Mouse (Mus musculus) layer of hippocampus, postnatal 25 days (tissue): ENCODE data around the gene Taf5l. TPM values are rescaled to one million over a fixed set of nuclear protein-coding genes. Genes with fewer than 3 reads are reported as not detected.
"Not testable (repeated sequence)": the region's sequence is repeated elsewhere in the genome, so short reads cannot be mapped to it uniquely, and the experiment has no call there.

Experiments
- DNase-seq, 2 experiments: peaks; one replicate each; pipeline ENCODE4 v3.0.0; 2022; ENCODE audit warnings: mixed read lengths in 2 of 2, low spot score in 1 of 2; ENCODE audit errors: extremely low spot score in 1 of 2
- total RNA-seq, 2 experiments: library from RNA; stranded (reverse); gene quantifications; 2 replicates each; pipeline ENCODE4 v1.2.3; 2021

The Taf5l gene
- 10 to 100 TPM; 20.0 to 20.5 TPM for total RNA-seq

- DNase-seq: peak; percentile 85 to 93
Observed at GRCm38 (mm10) chr8:124021237-124022227, at the start of gene Taf5l, which contains the start of gene Urb2. Taf5l (minus strand) TSS chr8:124021397. Urb2 (plus strand) TSS chr8:124021508.

GRCm38 (mm10) chr8:124070363-124071324, 49.4 kb upstream of the Taf5l start:
- peak in 1 of 2 experiments; percentile 15 for DNase-seq

- no peak for DNase-seq
Observed at GRCm38 (mm10) chr8:124067059-124067750, 46.0 kb upstream of the Taf5l start.

- DNase-seq: no peak
Observed at GRCm38 (mm10) chr8:124066325-124067058, 45.3 kb upstream of the Taf5l start.

GRCm38 (mm10) chr8:124056832-124057655, 35.8 kb upstream of the Taf5l start:
- no peak for DNase-seq

- DNase-seq: no peak
Observed at GRCm38 (mm10) chr8:124052568-124052967, 31.4 kb upstream of the Taf5l start.

- peak; percentile 61 to 84 for DNase-seq
Observed at GRCm38 (mm10) chr8:124052110-124052509, 30.9 kb upstream of the Taf5l start.

- no peak for DNase-seq
Observed at GRCm38 (mm10) chr8:124045856-124046255, 24.7 kb upstream of the Taf5l start.

- no peak for DNase-seq
Observed at GRCm38 (mm10) chr8:124044931-124045330, 23.7 kb upstream of the Taf5l start.

GRCm38 (mm10) chr8:124044421-124044820, 23.2 kb upstream of the Taf5l start:
- no peak for DNase-seq

GRCm38 (mm10) chr8:124042201-124042600, 21.0 kb upstream of the Taf5l start:
- no peak for DNase-seq

- no peak for DNase-seq
Observed at GRCm38 (mm10) chr8:124039351-124039750, 18.2 kb upstream of the Taf5l start.

- DNase-seq: no peak
Observed at GRCm38 (mm10) chr8:124038121-124038520, 16.9 kb upstream of the Taf5l start.

GRCm38 (mm10) chr8:124033400-124033799, 12.2 kb upstream of the Taf5l start:
- DNase-seq: no peak

- no peak for DNase-seq
Observed at GRCm38 (mm10) chr8:124027831-124028230, 6.6 kb upstream of the Taf5l start.

GRCm38 (mm10) chr8:124026265-124026664, 5.1 kb upstream of the Taf5l start:
- not testable (repeated sequence) for DNase-seq

GRCm38 (mm10) chr8:124020439-124021236, 559 bp downstream of the Taf5l start:
- DNase-seq: peak in 1 of 2 experiments; percentile 21

- no peak for DNase-seq
Observed at GRCm38 (mm10) chr8:124019782-124020181, 1.4 kb downstream of the Taf5l start.
